Mouse (Mus musculus) megakaryocyte progenitor cell, adult 5-6 weeks (primary cell): Measurements from ENCODE around the gene Aqp1. TPM values are rescaled to one million over a fixed set of nuclear protein-coding genes. Genes with fewer than 3 reads are reported as not detected.

Experiments
- total RNA-seq, 2 experiments: library from RNA; stranded (forward) in 1 of 2; stranded (reverse) in 1 of 2; fragments of 157-497, 149-512 nt in 1 of 2; fragments of 200-1000 nt in 1 of 2; gene quantifications; 2 replicates each; pipeline versions ENCODE4 v1.2.3 to v1.2.4; 2015 to 2017

Aqp1 gene
- total RNA-seq, 2 experiments from 2014 or later: 24.8 to 29.3 TPM

Other genes starting within 250 kb of the Aqp1 start
- gene Crhr2, start 203.4 kb upstream of the Aqp1 start, total RNA-seq (2015): not detected in 2 replicates
- not detected in 2 replicates for gene Crhr2, start 203.4 kb upstream of the Aqp1 start, total RNA-seq (2017)
- gene Inmt, start 161.4 kb upstream of the Aqp1 start, total RNA-seq (2015): not detected in 2 replicates
- not detected in 2 replicates for gene Inmt, start 161.4 kb upstream of the Aqp1 start, total RNA-seq (2017)
- 2.0 and 3.0 TPM in 2 replicates for gene Mindy4, start 133.0 kb upstream of the Aqp1 start, total RNA-seq (2015)
- 4.6 and 5.7 TPM in 2 replicates for gene Mindy4, start 133.0 kb upstream of the Aqp1 start, total RNA-seq (2017)
- not detected in 2 replicates for gene Ghrhr, start 39.9 kb downstream of the Aqp1 start, total RNA-seq (2015)
- not detected in 2 replicates for gene Ghrhr, start 39.9 kb downstream of the Aqp1 start, total RNA-seq (2017)
- not detected in 2 replicates for gene Adcyap1r1, start 115.5 kb downstream of the Aqp1 start, total RNA-seq (2015)
- gene Adcyap1r1, start 115.5 kb downstream of the Aqp1 start, total RNA-seq (2017): 0.08 TPM in 1 of 2 replicates, not detected in the other